Mouse (Mus musculus) neural tube, embryonic 13.5 days (tissue): Measurements from ENCODE around the gene Gpr142. TPM values are rescaled to one million over a fixed set of nuclear protein-coding genes. Genes with fewer than 3 reads are reported as not detected.

Source experiments
- ATAC-seq: fragments of 200-750 bp; cut with Nextera tagmentation; 2 replicates; pipeline ENCODE4 v1.8.0; 2017; ENCODE audit warnings: low read depth, mild to moderate bottlenecking, moderate TSS enrichment, moderate library complexity
- H3K27ac ChIP-seq: fragments of 300-500 bp; sonication (generic); replicated peaks from 2 replicates; pipeline ENCODE4 v1.5.1; 2015; ENCODE audit warnings: moderate library complexity, mild to moderate bottlenecking, inconsistent platforms
- H3K27me3 ChIP-seq: fragments of 300-500 bp; sonication (generic); 2 replicates; pipeline ENCODE4 v1.6.1; 2015; ENCODE audit warnings: mild to moderate bottlenecking, inconsistent platforms
- H3K36me3 ChIP-seq: fragments of 300-500 bp; sonication (generic); 2 replicates; pipeline ENCODE4 v1.6.1; 2015; ENCODE audit warnings: mild to moderate bottlenecking, inconsistent platforms
- H3K4me1 ChIP-seq: fragments of 300-500 bp; sonication (generic); replicated peaks from 2 replicates; pipeline ENCODE4 v1.6.1; 2015; ENCODE audit warnings: inconsistent platforms
- H3K4me2 ChIP-seq: fragments of 300-500 bp; sonication (generic); 2 replicates; pipeline ENCODE4 v1.6.1; 2015; ENCODE audit warnings: inconsistent platforms, mild to moderate bottlenecking, moderate library complexity
- H3K4me3 ChIP-seq: fragments of 300-500 bp; sonication (generic); 2 replicates; pipeline ENCODE4 v1.5.1; 2015; ENCODE audit warnings: mild to moderate bottlenecking, inconsistent platforms
- H3K9ac ChIP-seq: fragments of 300-500 bp; sonication (generic); 2 replicates; pipeline ENCODE4 v1.6.1; 2015; ENCODE audit warnings: moderate library complexity, mild to moderate bottlenecking, inconsistent platforms
- H3K9me3 ChIP-seq: fragments of 300-500 bp; sonication (generic); 2 replicates; pipeline ENCODE4 v1.6.1; 2016; ENCODE audit warnings: inconsistent platforms
- WGBS: fragments of 180-500 bp; shearing (Covaris S2); methylation state at CpG from one replicate; pipeline ENCODE4 v1.1.7; 2015; 5-methylcytosine and 5-hydroxymethylcytosine counted together
- polyA plus RNA-seq: library from polyadenylated mRNA; unstranded; fragments of >200 nt; fragmentation: Nextera tagmentation; extraction: Ambion mirVana; gene quantifications from 2 replicates; pipeline ENCODE4 v1.2.1, GENCODE M21; 2015

The Gpr142 gene
- polyA plus RNA-seq, 1 experiment from 2014 or later, result not detected

DNA sequence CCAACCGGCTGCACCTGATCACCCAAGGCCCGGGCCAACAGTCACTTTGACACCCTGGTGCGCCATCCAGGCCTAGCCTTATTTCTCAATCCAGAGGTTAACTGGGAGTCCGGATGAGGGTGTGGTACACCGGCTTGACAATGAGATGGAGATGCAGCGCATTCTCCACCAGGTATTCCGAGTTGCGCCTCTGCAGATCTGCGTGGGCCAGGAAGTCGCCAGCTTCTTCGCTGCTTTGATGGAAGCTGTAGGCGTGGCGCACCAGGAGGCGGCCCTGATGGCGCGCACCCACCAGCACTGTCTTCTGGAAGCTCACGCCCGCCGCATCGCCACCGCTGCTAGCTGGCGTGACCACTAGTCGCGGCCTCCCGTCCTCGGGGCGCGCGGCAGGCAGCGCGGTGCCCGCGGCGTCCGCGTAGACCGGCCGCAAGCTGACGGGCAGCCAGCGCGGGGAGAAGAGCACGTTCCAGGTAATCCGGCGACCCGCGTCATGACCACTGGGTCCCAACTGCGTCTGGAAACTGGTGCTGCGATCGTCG is 7.3 kb upstream of the Gpr142 start:
- H3K9me3 ChIP-seq, result no peaks in the 10 kb centered on the region
- H3K9ac ChIP-seq, result peak overlapping the region; percentile 72
- peak overlapping the region; percentile 53 for H3K4me3 ChIP-seq
- peaks cover 58% of the 10 kb centered on the region for H3K27me3 ChIP-seq
- peak overlapping the region; percentile 71 for H3K27ac ChIP-seq
- peaks cover 78% of the 10 kb centered on the region for H3K4me1 ChIP-seq
- no peaks in the 10 kb centered on the region for H3K36me3 ChIP-seq
- H3K4me2 ChIP-seq, result peak overlapping the region; percentile 92
- WGBS, result 3% methylated on average over 50 of the region's 50 CpGs
- no peak for ATAC-seq

GRCm38 (mm10) chr11:114791891-114792411 is 6.8 kb upstream of the Gpr142 start:
- no peaks in the 10 kb centered on the region for H3K9me3 ChIP-seq
- no peak for ATAC-seq
- H3K36me3 ChIP-seq, result no peaks in the 10 kb centered on the region
- H3K4me2 ChIP-seq, result peak overlapping the region; percentile 92
- H3K9ac ChIP-seq, result peak overlapping the region; percentile 72
- H3K4me1 ChIP-seq, result peaks cover 78% of the 10 kb centered on the region
- peak overlapping the region; percentile 53 for H3K4me3 ChIP-seq
- peaks cover 53% of the 10 kb centered on the region for H3K27me3 ChIP-seq
- H3K27ac ChIP-seq, result peak overlapping the region; percentile 71
- WGBS, result under 1% methylated on average over 48 of the region's 59 CpGs

- 51% methylated on average over 5 of the region's 5 CpGs for WGBS
- peak overlapping the region; percentile 53 for H3K4me3 ChIP-seq
- H3K27me3 ChIP-seq, result peaks cover 45% of the 10 kb centered on the region
Observed at GRCm38 (mm10) chr11:114792931-114793494, 5.7 kb upstream of the Gpr142 start.

GRCm38 (mm10) chr11:114793868-114794545 is 4.7 kb upstream of the Gpr142 start:
- peak overlapping the region; percentile 72 for H3K9ac ChIP-seq

More at GRCm38 (mm10) chr11:114792931-114793494, 5.7 kb upstream of the Gpr142 start:
- Histone ChIP-seq H3K36me3 (no peaks in the 10 kb centered on the region), H3K9ac (peak overlapping the region; percentile 72), H3K4me1 (peaks cover 84% of the 10 kb centered on the region), H3K9me3 (no peaks in the 10 kb centered on the region), H3K4me2 (peak overlapping the region; percentile 92), H3K27ac (0 out of 2 replicates have a peak overlapping the region, but pooled peaks have one; percentile 23)
- ATAC-seq, result no peak

DNA sequence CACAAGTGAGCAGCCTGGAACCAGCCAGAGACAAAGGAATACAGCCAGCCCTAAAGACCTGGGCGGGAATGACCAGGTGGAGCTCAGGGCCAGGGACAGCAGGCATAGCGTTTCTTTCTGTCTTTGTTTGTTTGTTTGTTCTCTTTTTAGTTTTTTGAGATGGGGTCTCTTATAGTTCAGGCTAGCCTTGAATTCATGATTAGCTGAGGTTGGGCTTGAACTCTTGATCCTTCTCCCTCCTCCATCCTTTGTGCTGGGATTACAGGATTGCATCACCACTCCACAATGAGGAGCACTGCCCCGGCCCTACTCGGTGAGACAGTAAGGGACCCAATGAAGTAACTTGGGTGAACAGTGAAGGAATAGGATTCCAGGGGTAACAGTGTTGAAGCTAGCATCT is 4.0 kb upstream of the Gpr142 start:
- Histone ChIP-seq H3K9ac (peak overlapping the region; percentile 72), H3K4me2 (peak overlapping the region; percentile 92), H3K27me3 (peaks cover 39% of the 10 kb centered on the region), H3K9me3 (no peaks in the 10 kb centered on the region), H3K4me3 (peak overlapping the region; percentile 35), H3K36me3 (no peaks in the 10 kb centered on the region), H3K4me1 (peaks cover 72% of the 10 kb centered on the region), H3K27ac (peak overlapping the region; percentile 97)
- 0 out of 2 replicates have a peak, but pooled peaks have one; percentile 1 for ATAC-seq
- 35% methylated on average over 4 of the region's 4 CpGs for WGBS

More at GRCm38 (mm10) chr11:114793868-114794545, 4.7 kb upstream of the Gpr142 start:
- no peaks in the 10 kb centered on the region for H3K36me3 ChIP-seq
- H3K4me3 ChIP-seq, result peak overlapping the region; percentile 35
- ATAC-seq, result no peak
- peaks cover 45% of the 10 kb centered on the region for H3K27me3 ChIP-seq
- WGBS, result 55% methylated on average over 19 of the region's 19 CpGs
- peaks cover 79% of the 10 kb centered on the region for H3K4me1 ChIP-seq
- H3K9me3 ChIP-seq, result no peaks in the 10 kb centered on the region
- peak overlapping the region; percentile 97 for H3K27ac ChIP-seq
- peak overlapping the region; percentile 92 for H3K4me2 ChIP-seq

GRCm38 (mm10) chr11:114795231-114795746 is 3.4 kb upstream of the Gpr142 start:
- Histone ChIP-seq H3K4me2 (peak overlapping the region; percentile 92), H3K4me3 (peak overlapping the region; percentile 35), H3K9ac (peak overlapping the region; percentile 72), H3K9me3 (no peaks in the 10 kb centered on the region), H3K36me3 (no peaks in the 10 kb centered on the region), H3K27me3 (peaks cover 33% of the 10 kb centered on the region), H3K4me1 (peaks cover 70% of the 10 kb centered on the region), H3K27ac (peak overlapping the region; percentile 97)
- peak; percentile 87 for ATAC-seq
- whole genome bisulfite sequencing, result 0% methylated on average over 7 of the region's 7 CpGs

DNA sequence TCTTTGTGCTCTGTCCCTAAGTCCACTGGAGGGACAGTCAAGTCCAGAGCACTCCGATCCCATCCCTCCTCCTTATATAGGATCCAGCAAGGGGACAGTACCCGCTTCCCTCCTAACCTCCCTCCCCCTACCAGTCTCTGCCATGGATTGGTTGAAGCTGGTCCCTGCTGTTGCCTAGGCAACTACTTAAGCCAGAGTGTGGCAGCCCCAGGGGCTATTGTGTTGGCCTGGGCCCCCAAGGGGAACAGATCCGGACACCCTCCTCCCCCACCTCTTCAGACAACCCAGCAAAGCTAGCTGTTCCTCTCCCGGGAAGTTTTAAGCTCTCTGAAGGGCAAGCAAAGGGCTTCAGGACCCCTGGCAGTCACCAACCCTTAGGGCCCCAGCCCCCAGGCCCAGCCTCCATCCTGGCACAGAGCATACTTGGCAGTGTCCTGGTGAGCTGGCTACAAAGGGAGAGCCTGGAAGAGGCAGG is 2.8 kb upstream of the Gpr142 start, which contains the start of gene Btbd17:
Btbd17 (minus strand) TSS at position 98 of the 475 bp plus-strand sequence.
- WGBS, result 6% methylated on average over 4 of the region's 4 CpGs
- Histone ChIP-seq H3K4me3 (peak within 1 kb of the TSS; percentile 35), H3K27ac (peak within 1 kb of the TSS; percentile 97), H3K4me1 (peaks cover 66% of the 10 kb centered on the region), H3K4me2 (peak within 1 kb of the TSS; percentile 92), H3K36me3 (no peaks in the 10 kb centered on the region), H3K9ac (peak within 1 kb of the TSS; percentile 72), H3K9me3 (no peaks in the 10 kb centered on the region), H3K27me3 (peaks cover 27% of the 10 kb centered on the region)
- ATAC-seq, result peak; percentile 88

GRCm38 (mm10) chr11:114797176-114797575 is 1.5 kb upstream of the Gpr142 start:
- no peak overlapping the region for H3K4me3 ChIP-seq
- H3K9ac ChIP-seq, result no peak overlapping the region
- 94% methylated on average over 7 of the region's 7 CpGs for WGBS
- no peaks in the 10 kb centered on the region for H3K9me3 ChIP-seq
- peaks cover 15% of the 10 kb centered on the region for H3K27me3 ChIP-seq
- ATAC-seq, result no peak
- no peak overlapping the region for H3K4me2 ChIP-seq
- H3K27ac ChIP-seq, result peak overlapping the region; percentile 97
- peaks cover 53% of the 10 kb centered on the region for H3K4me1 ChIP-seq
- no peaks in the 10 kb centered on the region for H3K36me3 ChIP-seq

- Histone ChIP-seq H3K4me1 (peaks cover 52% of the 10 kb centered on the region), H3K27ac (no peak overlapping the region), H3K4me3 (no peak overlapping the region), H3K36me3 (no peaks in the 10 kb centered on the region), H3K9ac (no peak overlapping the region), H3K9me3 (no peaks in the 10 kb centered on the region), H3K4me2 (no peak overlapping the region), H3K27me3 (peaks cover 7% of the 10 kb centered on the region; the same call in 1 of the 2 replicates)
- WGBS, result 89% methylated on average over 3 of the region's 3 CpGs
- no peak for ATAC-seq
Observed at GRCm38 (mm10) chr11:114797981-114798380, 743 bp upstream of the Gpr142 start.

GRCm38 (mm10) chr11:114801906-114802305 is 3.2 kb downstream of the Gpr142 start:
- Histone ChIP-seq H3K36me3 (no peaks in the 10 kb centered on the region), H3K4me1 (peaks cover 33% of the 10 kb centered on the region), H3K27me3 (no peaks in the 10 kb centered on the region), H3K9me3 (no peaks in the 10 kb centered on the region), H3K4me2 (no peak overlapping the region), H3K27ac (no peak overlapping the region), H3K4me3 (no peak overlapping the region), H3K9ac (no peak overlapping the region)
- WGBS, result 94% methylated on average over 1 of the region's 1 CpGs
- no peak for ATAC-seq

DNA sequence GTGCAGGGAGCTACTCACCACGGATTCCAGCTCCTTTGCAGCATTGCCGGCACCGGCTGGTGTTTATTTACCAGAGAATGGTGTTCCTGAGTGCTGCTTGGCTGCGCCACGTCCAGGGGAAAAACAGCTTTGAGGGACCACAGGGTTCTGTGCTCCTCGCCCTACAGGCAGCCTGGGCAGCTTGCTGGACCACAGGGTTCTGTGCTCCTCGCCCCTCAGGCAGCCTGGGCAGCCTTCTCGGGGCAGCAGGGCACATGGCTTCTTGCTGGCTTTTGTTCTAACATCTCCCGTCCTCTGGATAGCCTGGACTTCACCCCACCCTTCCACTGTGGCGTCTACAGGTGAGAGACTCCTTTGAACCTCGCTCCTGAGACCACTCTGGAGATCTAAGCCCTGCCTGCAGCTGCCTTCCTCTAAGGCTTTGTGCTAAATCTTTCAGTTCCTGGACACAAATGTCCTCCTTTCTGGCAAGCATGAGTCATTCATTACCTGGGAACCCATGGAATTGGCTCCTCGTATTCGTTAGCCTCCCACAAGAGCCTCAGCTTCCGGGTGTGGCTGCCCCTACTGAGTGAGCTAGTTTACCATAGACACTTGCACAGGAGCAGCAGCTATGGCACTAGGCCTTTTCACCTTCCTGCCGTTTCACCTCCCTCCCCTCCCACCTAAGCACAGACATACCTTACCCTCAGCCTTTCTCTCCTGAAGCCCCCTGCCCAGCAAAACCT is 4.0 kb downstream of the Gpr142 start:
- H3K9me3 ChIP-seq, result no peaks in the 10 kb centered on the region

More for the DNA sequence above, 4.0 kb downstream of the Gpr142 start:
- no peak overlapping the region for H3K4me3 ChIP-seq
- peaks cover 35% of the 10 kb centered on the region for H3K4me1 ChIP-seq
- 68% methylated on average over 15 of the region's 15 CpGs for WGBS
- H3K27ac ChIP-seq, result no peak overlapping the region
- no peak overlapping the region for H3K9ac ChIP-seq
- H3K36me3 ChIP-seq, result no peaks in the 10 kb centered on the region
- no peak for ATAC-seq
- H3K27me3 ChIP-seq, result no peaks in the 10 kb centered on the region
- H3K4me2 ChIP-seq, result no peak overlapping the region
